Mouse (Mus musculus) ES-E14 (cell line): Measurements from ENCODE around the gene Ehbp1. TPM values are rescaled to one million over a fixed set of nuclear protein-coding genes. Genes with fewer than 3 reads are reported as not detected.
A peak's percentile ranks its signal among the peaks of the same experiment; 100 is the strongest.

Source experiments
- DNase-seq: peaks from one replicate; pipeline ENCODE4 v3.0.0-alpha.2; 2013; ENCODE audit warnings: low read depth, low spot score
- H3K27ac ChIP-seq: 2 replicates; pipeline ENCODE4 v1.5.1; 2012; ENCODE audit warnings: low read depth, mild to moderate bottlenecking, low read length, moderate library complexity, mixed read lengths; ENCODE audit not compliant: poor library complexity, insufficient read depth, severe bottlenecking
- H3K36me3 ChIP-seq: 2 replicates; pipeline ENCODE4 v1.6.1; 2012; ENCODE audit warnings: mild to moderate bottlenecking, low read length, moderate library complexity, mixed read lengths; ENCODE audit not compliant: control insufficient read depth, poor library complexity, insufficient read depth, severe bottlenecking
- H3K4me1 ChIP-seq, 2 experiments: fragments of 150-350 bp in 1 of 2; sonication (generic) in 1 of 2; 2 replicates each; pipeline ENCODE4 v1.6.1; 2012; ENCODE audit warnings: low read length in 2 of 2, mild to moderate bottlenecking in 1 of 2, mixed read lengths in 1 of 2; ENCODE audit not compliant: control insufficient read depth in 2 of 2, insufficient read depth in 2 of 2, poor library complexity in 1 of 2
- H3K4me3 ChIP-seq, 2 experiments: fragments of 150-350 bp in 1 of 2; sonication (generic) in 1 of 2; 2 replicates each; pipeline ENCODE4 v1.5.1; 2012; ENCODE audit warnings: low read length in 2 of 2, low read depth in 1 of 2, mild to moderate bottlenecking in 1 of 2, mixed read lengths in 1 of 2; ENCODE audit not compliant: insufficient read depth in 1 of 2, poor library complexity in 1 of 2, severe bottlenecking in 1 of 2
- H3K9ac ChIP-seq: 2 replicates; pipeline ENCODE4 v1.6.1; 2012; ENCODE audit warnings: low read depth, mild to moderate bottlenecking, low read length, mixed read lengths; ENCODE audit not compliant: poor library complexity, insufficient read depth, severe bottlenecking
- H3K9me3 ChIP-seq: fragments of 150-350 bp; sonication (generic); 2 replicates; pipeline ENCODE4 v1.6.1; 2012; ENCODE audit warnings: low read depth, mild to moderate bottlenecking, low read length; ENCODE audit not compliant: control insufficient read depth, insufficient read depth
- CHD2 ChIP-seq: IDR thresholded peaks from 2 replicates; pipeline ENCODE4 v1.6.1; 2014; ENCODE audit warnings: mild to moderate bottlenecking, low read depth, low read length, inconsistent platforms
- HCFC1 ChIP-seq: IDR thresholded peaks from 2 replicates; pipeline ENCODE4 v1.6.1; 2012; ENCODE audit warnings: low read length, inconsistent platforms, borderline replicate concordance; ENCODE audit not compliant: insufficient read depth
- MAFK ChIP-seq: IDR thresholded peaks from 2 replicates; pipeline ENCODE4 v1.6.1; 2014; ENCODE audit warnings: mild to moderate bottlenecking, low read depth, low read length, inconsistent platforms; ENCODE audit not compliant: insufficient read depth
- ZC3H11A ChIP-seq: IDR thresholded peaks from 2 replicates; pipeline ENCODE4 v1.6.1; 2012; ENCODE audit warnings: low read depth, mild to moderate bottlenecking, inconsistent platforms, low read length, borderline replicate concordance
- ZNF384 ChIP-seq: IDR thresholded peaks from 2 replicates; pipeline ENCODE4 v1.6.1; 2012; ENCODE audit warnings: low read depth, low read length, inconsistent platforms
- in situ Hi-C, 2 experiments: fragments of 600-800 bp; cut with MboI; formaldehyde crosslinking; loops; one replicate each; pipeline ENCODE4 v1.15.1; 2025; ENCODE audit warnings: low sequenced_read_pairs in 2 of 2, inconsistent platforms in 1 of 2; ENCODE audit not compliant: unreplicated experiment in 2 of 2
- total RNA-seq: library from RNA; depleted of rRNA; stranded (reverse); fragments of 300-350 nt; gene quantifications from 2 replicates; pipeline ENCODE4 v1.2.3, GENCODE M21; 2012

Ehbp1 gene
- total RNA-seq, 1 experiment: 10.9 TPM

- DNase-seq: no peak
- TF ChIP-seq HCFC1 (no peak), ZNF384 (no peak), ZC3H11A (no peak), CHD2 (no peak)
- Histone ChIP-seq H3K4me3 (peak overlapping the region; percentile 18 to 37; a peak in 2 of 4 replicates), H3K4me1 (peaks cover 0 to 6% of the 10 kb centered on the region in 2 experiments; a peak in 3 of 4 replicates), H3K27ac (no peak overlapping the region), H3K36me3 (no peaks in the 10 kb centered on the region), H3K9me3 (no peaks in the 10 kb centered on the region), H3K9ac (no peak overlapping the region)
- in situ Hi-C loops: no loop called here
Observed at GRCm38 (mm10) chr11:22006471-22007087, 335.5 kb downstream of the Ehbp1 start.

DNA sequence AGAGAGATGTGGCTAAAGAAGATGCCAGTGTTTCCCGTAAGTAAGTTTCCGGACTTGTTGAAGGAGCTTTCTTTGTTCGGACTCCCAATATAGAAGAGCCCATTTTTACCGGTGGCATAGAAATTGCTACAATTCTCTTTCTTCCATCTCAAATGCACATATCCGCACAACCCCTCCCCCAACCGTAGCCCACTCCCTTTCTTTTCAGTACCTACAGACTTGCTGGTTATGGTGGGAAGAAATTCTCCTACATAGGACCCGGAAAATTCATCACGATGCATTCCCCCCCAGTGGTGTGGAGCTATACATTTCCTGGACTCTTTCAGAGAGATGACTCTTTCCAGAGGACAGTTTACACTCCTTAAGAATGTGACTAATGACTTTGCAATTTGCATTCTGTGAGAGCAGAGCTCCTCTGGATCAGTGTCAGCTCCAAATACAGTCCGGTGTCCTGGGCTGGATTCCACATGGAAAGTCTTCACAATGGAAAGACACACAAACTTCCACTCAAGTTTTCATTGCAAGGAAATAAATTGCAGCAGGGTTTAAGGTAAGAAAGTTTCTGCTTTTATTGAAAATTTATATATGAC lies 336.7 kb downstream of the Ehbp1 start:
- Histone ChIP-seq H3K4me3 (no peak overlapping the region), H3K4me1 (peaks cover 0 to 6% of the 10 kb centered on the region in 2 experiments; a peak in 3 of 4 replicates), H3K27ac (no peak overlapping the region), H3K36me3 (no peaks in the 10 kb centered on the region), H3K9ac (no peak overlapping the region), H3K9me3 (no peaks in the 10 kb centered on the region)
- in situ Hi-C loops: no loop called here
- TF ChIP-seq MAFK (no peak), HCFC1 (no peak), CHD2 (no peak), ZNF384 (no peak), ZC3H11A (no peak)
- no peak for DNase-seq

GRCm38 (mm10) chr11:22004331-22004841 lies 337.7 kb downstream of the Ehbp1 start:
- H3K9me3 ChIP-seq: no peaks in the 10 kb centered on the region
- DNase-seq: no peak
- no peak overlapping the region for H3K27ac ChIP-seq
- H3K36me3 ChIP-seq: no peaks in the 10 kb centered on the region
- in situ Hi-C loops: no loop called here
- no peak overlapping the region for H3K4me3 ChIP-seq
- TF ChIP-seq ZC3H11A (no peak), ZNF384 (no peak), HCFC1 (no peak), CHD2 (no peak), MAFK (no peak)
- no peak overlapping the region for H3K9ac ChIP-seq
- H3K4me1 ChIP-seq: peaks cover 0 to 6% of the 10 kb centered on the region in 2 experiments; a peak in 3 of 4 replicates

GRCm38 (mm10) chr11:22003341-22003981 lies 338.6 kb downstream of the Ehbp1 start:
- no peaks in the 10 kb centered on the region for H3K9me3 ChIP-seq
- no peaks in the 10 kb centered on the region for H3K36me3 ChIP-seq
- DNase-seq: peak; percentile 16
- no peak overlapping the region for H3K27ac ChIP-seq
- no peak overlapping the region for H3K4me3 ChIP-seq
- TF ChIP-seq MAFK (no peak), ZNF384 (no peak), HCFC1 (no peak), CHD2 (no peak), ZC3H11A (no peak)
- peaks cover 0 to 6% of the 10 kb centered on the region in 2 experiments; a peak in 3 of 4 replicates for H3K4me1 ChIP-seq
- H3K9ac ChIP-seq: no peak overlapping the region
- in situ Hi-C loops: no loop called here
